Mouse (Mus musculus): Measurements from ENCODE around the gene Ezr. TPM values are rescaled to one million over a fixed set of nuclear protein-coding genes. Genes with fewer than 3 reads are reported as not detected.

The Ezr gene
- polyA plus RNA-seq, 1 experiment from 2014 or later: 232 TPM

DNA sequence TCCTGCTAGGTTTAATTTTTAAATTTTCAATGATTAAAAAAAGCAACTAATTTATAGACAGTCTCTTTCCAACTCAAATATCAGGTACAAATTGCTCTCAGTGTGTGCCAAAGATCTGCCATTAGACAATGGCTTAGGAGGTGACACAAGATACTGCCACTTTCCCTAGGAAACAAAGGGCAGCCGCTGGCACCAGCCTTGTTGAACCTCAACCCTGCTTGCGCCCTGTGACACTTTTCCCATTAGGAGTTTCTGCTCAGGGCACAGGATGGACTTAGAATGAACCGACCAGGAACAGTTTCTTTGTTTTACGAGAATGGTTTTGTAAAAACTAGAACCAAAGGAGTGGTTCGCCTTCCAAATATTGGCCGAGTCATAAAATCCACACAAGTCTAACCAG lies 6.5 kb downstream of the Ezr start:
- H3K4me2 ChIP-seq (replicated peaks): peak overlapping the region; percentile 88; the same call in 1 of the 2 replicates
- no peak for ATAC-seq
- WGBS: 47% methylated on average over 6 of the region's 6 CpGs
- H3K36me3 ChIP-seq: no peaks in the 10 kb centered on the region
- H3K9ac ChIP-seq: no peak overlapping the region
- H3K4me1 ChIP-seq (replicated peaks): peaks cover 36% of the 10 kb centered on the region
- H3K27ac ChIP-seq: no peak overlapping the region
- no peaks in the 10 kb centered on the region for H3K27me3 ChIP-seq (replicated peaks)
- no peak overlapping the region for H3K4me3 ChIP-seq (replicated peaks)
- no peaks in the 10 kb centered on the region for H3K9me3 ChIP-seq

DNA sequence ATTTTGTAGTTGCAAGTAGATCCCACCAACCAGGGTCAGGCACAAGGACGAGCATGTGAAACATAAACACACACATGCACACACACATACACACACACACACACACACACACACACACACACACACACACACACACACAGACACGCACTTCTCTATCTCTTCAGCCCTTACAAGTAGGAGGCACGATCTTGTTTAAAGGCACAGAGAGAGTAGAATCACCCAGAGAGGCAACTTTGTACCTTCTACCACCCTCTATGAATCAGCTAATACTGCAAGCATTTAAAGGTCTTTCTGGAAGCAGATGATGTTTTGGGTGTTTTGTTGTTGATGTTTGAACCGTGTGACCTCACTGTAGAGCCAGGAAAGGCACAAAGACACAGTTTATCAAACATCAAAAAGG lies 6.9 kb downstream of the Ezr start:
- H3K9ac ChIP-seq: no peak overlapping the region
- H3K4me1 ChIP-seq (replicated peaks): peaks cover 36% of the 10 kb centered on the region
- no peaks in the 10 kb centered on the region for H3K27me3 ChIP-seq (replicated peaks)
- H3K27ac ChIP-seq: no peak overlapping the region
- H3K4me2 ChIP-seq (replicated peaks): no peak overlapping the region
- H3K9me3 ChIP-seq: no peaks in the 10 kb centered on the region
- H3K36me3 ChIP-seq: no peaks in the 10 kb centered on the region
- no peak for ATAC-seq
- 61% methylated on average over 4 of the region's 4 CpGs for WGBS
- no peak overlapping the region for H3K4me3 ChIP-seq (replicated peaks)

DNA sequence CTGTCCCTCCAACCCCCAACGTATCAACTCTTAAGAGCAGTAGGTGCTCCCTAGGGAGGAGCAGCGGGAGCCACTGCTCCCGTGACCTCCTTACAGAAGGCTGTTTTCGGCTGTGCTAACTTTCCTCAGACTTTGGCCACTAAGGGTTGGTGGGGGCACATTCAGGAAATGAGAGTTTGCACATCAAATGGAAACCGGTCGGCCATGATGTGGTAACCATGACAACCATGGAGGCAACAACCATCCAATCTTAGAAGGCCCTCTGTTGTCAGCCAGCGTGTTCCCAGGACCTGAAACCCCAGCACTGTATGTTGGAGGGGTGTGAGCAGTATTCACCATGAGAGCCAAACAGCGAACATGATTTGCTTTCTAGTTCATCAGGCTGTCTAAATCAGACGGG lies 7.4 kb downstream of the Ezr start:
- Histone ChIP-seq H3K27me3 (replicated peaks) (no peaks in the 10 kb centered on the region), H3K9ac (no peak overlapping the region), H3K4me3 (replicated peaks) (no peak overlapping the region), H3K4me2 (replicated peaks) (no peak overlapping the region), H3K9me3 (no peaks in the 10 kb centered on the region), H3K36me3 (no peaks in the 10 kb centered on the region), H3K4me1 (replicated peaks) (peaks cover 36% of the 10 kb centered on the region), H3K27ac (no peak overlapping the region)
- 82% methylated on average over 9 of the region's 9 CpGs for WGBS
- ATAC-seq: no peak

DNA sequence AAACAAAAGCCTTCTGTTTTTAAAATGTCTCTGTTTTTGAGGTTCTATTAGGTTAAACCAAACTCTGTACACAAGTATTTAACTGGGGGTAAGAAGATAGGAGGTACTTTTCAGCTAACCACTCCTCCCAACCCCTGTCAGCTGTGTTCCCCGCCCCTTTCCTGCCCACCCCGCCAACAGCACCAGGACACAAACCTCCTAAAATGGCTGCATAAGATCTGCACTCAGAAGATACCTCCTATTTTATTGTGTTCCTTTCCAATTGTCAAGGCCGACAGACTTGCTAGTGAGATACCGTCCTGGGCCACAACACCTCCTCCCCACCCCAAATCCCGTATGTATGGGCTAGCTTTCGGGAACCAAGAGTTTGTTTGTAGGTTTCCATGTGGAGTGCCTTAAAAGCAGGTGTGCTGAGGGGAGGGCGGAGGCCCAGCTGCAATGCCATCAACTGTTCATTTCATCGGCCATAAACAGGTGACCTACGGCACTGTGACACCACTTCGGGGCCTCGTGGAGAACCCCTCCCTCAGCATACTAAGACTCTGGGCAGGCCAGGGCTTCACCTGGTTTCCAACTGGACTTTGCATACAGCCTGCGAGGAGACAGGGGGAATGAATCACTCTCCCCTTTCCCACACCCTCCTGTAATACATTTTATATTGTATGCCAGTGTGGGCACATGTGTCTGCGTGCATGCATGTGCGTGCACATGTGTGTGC lies 9.2 kb downstream of the Ezr start:
- WGBS: 70% methylated on average over 14 of the region's 14 CpGs
- no peak overlapping the region for H3K9ac ChIP-seq
- no peaks in the 10 kb centered on the region for H3K27me3 ChIP-seq (replicated peaks)
- ATAC-seq: peak; percentile 83
- H3K4me3 ChIP-seq (replicated peaks): no peak overlapping the region
- H3K4me1 ChIP-seq (replicated peaks): peaks cover 30% of the 10 kb centered on the region
- peak overlapping the region; percentile 15; the same call in 1 of the 2 replicates for H3K4me2 ChIP-seq (replicated peaks)
- no peaks in the 10 kb centered on the region for H3K36me3 ChIP-seq
- H3K9me3 ChIP-seq: no peaks in the 10 kb centered on the region
- H3K27ac ChIP-seq: no peak overlapping the region

DNA sequence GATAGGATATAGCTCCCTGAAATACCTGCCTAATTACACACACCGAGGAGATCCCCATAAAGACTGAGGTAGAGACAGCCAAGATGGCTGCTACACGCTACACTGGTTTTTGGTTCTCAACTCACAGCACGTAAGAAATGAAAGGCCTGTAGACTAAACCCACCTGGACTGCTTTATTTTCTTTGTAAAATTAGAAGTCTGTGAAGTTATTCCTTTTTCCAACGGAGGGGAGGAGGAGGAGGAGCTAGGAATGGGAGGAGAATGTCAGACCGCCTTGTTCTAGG lies 10.2 kb downstream of the Ezr start:
- 68% methylated on average over 5 of the region's 5 CpGs for WGBS
- peaks cover 29% of the 10 kb centered on the region; the same call in 1 of the 2 replicates for H3K4me1 ChIP-seq (replicated peaks)
- no peak overlapping the region for H3K9ac ChIP-seq
- no peaks in the 10 kb centered on the region for H3K27me3 ChIP-seq (replicated peaks)
- H3K4me3 ChIP-seq (replicated peaks): no peak overlapping the region
- ATAC-seq: no peak
- no peak overlapping the region for H3K4me2 ChIP-seq (replicated peaks)
- no peaks in the 10 kb centered on the region for H3K36me3 ChIP-seq
- no peak overlapping the region for H3K27ac ChIP-seq
- H3K9me3 ChIP-seq: no peaks in the 10 kb centered on the region

DNA sequence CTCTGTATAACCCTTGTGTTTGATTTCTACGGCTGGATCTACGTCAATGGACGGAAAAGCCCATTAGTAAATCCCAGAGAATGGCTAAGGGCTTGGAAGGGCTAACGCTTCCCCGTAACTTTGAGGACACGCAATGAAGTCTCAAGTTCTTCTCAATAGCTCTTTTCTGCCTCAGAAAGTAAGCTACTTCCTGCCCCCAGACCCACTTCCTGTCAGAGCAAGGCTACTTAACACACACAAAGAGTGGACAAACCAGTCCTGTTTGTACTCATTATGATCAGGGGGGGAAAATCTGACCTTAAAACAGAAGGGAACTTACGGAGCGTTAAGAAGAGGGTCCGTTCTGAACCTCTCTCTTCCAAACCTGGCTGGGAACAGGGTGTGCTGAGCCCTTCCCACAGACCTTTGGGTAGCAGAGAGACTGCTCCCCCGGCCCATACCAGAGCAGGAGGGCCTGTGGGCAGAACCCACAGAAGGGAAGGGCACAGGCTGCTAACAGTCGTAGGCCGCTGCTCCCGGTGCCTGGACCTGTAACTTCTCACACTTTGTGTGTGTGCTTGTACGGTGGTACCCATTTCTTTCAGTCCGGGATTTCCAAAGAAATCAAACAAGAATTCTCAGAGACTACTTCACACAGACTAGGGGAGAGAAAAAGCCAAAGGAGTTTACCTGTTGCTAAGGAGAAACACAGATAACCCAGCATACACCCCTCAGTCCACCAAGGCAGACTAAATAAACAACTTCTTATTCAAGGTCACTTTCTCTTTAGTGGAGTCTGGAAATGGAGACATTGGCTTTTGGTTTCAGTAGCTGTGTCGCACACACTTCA lies 10.7 kb downstream of the Ezr start:
- Histone ChIP-seq H3K27ac (no peak overlapping the region), H3K4me1 (replicated peaks) (peaks cover 31% of the 10 kb centered on the region; the same call in 1 of the 2 replicates), H3K4me3 (replicated peaks) (no peak overlapping the region), H3K4me2 (replicated peaks) (no peak overlapping the region), H3K9ac (no peak overlapping the region), H3K36me3 (no peaks in the 10 kb centered on the region), H3K27me3 (replicated peaks) (no peaks in the 10 kb centered on the region), H3K9me3 (no peaks in the 10 kb centered on the region)
- WGBS: 72% methylated on average over 16 of the region's 16 CpGs
- no peak for ATAC-seq

DNA sequence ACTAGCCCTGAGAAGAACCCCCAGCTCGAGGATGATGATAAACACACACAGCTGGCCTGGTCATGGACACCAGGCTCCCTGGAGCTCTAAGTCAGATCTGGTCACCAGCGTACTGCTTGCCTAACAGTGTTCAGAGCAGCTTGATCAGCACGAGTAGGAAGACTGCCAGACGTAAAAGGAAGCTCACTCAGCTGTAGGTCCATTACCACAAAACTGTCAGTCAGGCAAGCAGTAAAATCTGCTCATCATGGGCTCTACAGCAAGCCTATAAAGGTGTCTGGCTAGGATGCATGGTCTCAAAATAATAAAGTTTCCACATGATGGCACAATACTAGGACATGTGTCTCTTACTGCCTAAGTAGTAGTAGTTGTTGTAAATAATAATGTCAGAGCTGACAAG lies 13.0 kb downstream of the Ezr start:
- no peak overlapping the region for H3K4me3 ChIP-seq (replicated peaks)
- no peak overlapping the region for H3K27ac ChIP-seq
- WGBS: 36% methylated on average over 4 of the region's 4 CpGs
- no peaks in the 10 kb centered on the region for H3K36me3 ChIP-seq
- H3K4me2 ChIP-seq (replicated peaks): no peak overlapping the region
- no peak for ATAC-seq
- no peaks in the 10 kb centered on the region for H3K27me3 ChIP-seq (replicated peaks)
- H3K9ac ChIP-seq: no peak overlapping the region
- H3K9me3 ChIP-seq: no peaks in the 10 kb centered on the region
- H3K4me1 ChIP-seq (replicated peaks): peaks cover 42% of the 10 kb centered on the region

DNA sequence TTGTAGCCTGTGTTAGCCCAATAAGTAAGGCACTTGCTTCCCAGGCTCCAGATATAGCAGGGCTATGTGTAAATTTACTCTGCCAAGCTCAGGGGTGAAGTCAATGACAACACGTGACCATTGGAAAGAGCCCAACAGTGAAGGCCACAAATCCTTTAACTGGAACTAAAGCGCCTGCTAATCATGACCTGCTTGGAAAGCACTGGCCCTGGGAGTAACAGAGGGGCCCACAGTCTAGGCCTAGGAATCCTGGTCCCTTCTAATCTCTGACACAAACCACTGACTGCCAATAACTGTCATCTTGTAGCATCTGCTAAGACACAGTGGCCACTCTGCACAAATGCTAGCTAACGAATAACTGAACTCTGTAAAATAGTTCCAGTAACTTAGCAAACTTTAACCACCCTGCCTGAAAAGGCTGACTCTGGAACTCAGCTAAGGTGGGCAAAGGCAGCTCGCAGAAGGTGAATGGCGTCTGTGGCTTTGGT lies 14.2 kb downstream of the Ezr start:
- no peak overlapping the region for H3K4me2 ChIP-seq (replicated peaks)
- H3K4me3 ChIP-seq (replicated peaks): no peak overlapping the region
- peaks cover 42% of the 10 kb centered on the region for H3K4me1 ChIP-seq (replicated peaks)
- no peaks in the 10 kb centered on the region for H3K27me3 ChIP-seq (replicated peaks)
- ATAC-seq: peak; percentile 17; the same call in 1 of the 2 replicates
- H3K27ac ChIP-seq: no peak overlapping the region
- no peaks in the 10 kb centered on the region for H3K9me3 ChIP-seq
- WGBS: 67% methylated on average over 5 of the region's 5 CpGs
- no peaks in the 10 kb centered on the region for H3K36me3 ChIP-seq
- H3K9ac ChIP-seq: no peak overlapping the region

DNA sequence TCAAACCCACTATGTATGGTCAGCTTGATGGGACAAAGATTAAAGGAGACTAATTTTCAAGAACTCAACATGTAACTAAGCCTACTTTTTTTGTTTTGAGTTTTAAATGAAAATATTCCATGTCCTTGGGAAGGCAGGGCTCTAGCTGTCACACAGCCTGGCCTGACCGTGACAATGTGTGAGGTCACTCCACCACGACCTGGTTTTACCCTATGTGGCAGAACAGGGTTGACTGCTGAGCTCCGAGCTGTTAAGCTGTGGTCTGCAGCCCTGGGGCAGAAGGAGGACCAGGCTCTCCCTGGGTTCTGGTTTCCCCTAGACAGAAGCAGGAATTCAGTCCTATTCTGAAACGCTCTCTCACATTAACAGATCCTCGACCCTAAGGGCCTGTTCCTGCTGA lies 14.8 kb downstream of the Ezr start:
- Histone ChIP-seq H3K36me3 (no peaks in the 10 kb centered on the region), H3K4me3 (replicated peaks) (no peak overlapping the region), H3K27me3 (replicated peaks) (no peaks in the 10 kb centered on the region), H3K4me1 (replicated peaks) (peaks cover 43% of the 10 kb centered on the region), H3K9ac (no peak overlapping the region), H3K4me2 (replicated peaks) (no peak overlapping the region), H3K9me3 (no peaks in the 10 kb centered on the region), H3K27ac (no peak overlapping the region)
- WGBS: 57% methylated on average over 5 of the region's 5 CpGs
- ATAC-seq: no peak

DNA sequence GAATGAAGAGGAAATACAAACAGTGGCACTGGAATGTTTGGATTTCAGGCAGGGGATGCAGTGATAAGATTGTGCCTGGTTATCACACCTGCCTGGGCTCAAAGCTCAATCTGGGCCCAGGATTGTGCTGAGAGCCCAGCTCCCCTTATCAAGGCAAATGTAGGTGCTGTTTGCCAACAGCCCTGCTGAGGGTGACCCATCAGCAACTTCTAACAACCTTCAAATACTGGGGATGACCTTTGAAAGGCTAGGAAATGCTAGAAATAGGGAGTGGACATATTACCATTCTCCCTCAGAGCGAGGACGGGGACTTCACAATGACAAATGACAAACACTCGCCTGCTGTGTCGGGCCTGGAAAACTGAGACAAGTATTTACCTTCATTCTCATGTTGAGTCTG lies 15.8 kb downstream of the Ezr start:
- Histone ChIP-seq H3K4me2 (replicated peaks) (0 out of 2 replicates have a peak overlapping the region, but pooled peaks have one; percentile 23), H3K9me3 (no peaks in the 10 kb centered on the region), H3K4me1 (replicated peaks) (peaks cover 42% of the 10 kb centered on the region), H3K36me3 (no peaks in the 10 kb centered on the region), H3K27ac (0 out of 2 replicates have a peak overlapping the region, but pooled peaks have one; percentile 24), H3K9ac (no peak overlapping the region), H3K27me3 (replicated peaks) (no peaks in the 10 kb centered on the region), H3K4me3 (replicated peaks) (no peak overlapping the region)
- ATAC-seq: peak; percentile 85
- WGBS: 49% methylated on average over 4 of the region's 4 CpGs

DNA sequence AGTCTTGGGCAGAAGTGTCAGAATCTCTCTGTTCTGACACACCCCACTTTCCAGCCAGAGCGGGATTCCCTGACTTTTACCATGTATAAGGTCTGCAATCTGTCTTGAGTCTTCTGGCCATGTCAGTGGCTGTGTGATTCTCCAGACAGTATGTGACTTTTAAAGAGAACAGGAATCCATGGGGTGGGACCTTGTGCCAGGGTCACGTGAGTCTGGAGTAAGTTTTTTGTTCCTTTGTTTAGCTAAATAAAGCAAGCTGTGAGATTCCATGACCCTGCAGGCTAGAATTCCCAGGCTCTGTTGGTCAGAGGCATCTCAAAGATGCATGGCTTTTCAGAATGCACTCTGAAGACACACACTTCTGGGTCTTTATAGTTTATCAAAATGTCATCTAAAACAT lies 16.7 kb downstream of the Ezr start:
- H3K9me3 ChIP-seq: no peaks in the 10 kb centered on the region
- ATAC-seq: no peak
- H3K36me3 ChIP-seq: no peaks in the 10 kb centered on the region
- H3K27me3 ChIP-seq (replicated peaks): no peaks in the 10 kb centered on the region
- peaks cover 40% of the 10 kb centered on the region for H3K4me1 ChIP-seq (replicated peaks)
- 42% methylated on average over 2 of the region's 2 CpGs for WGBS
- H3K27ac ChIP-seq: no peak overlapping the region
- H3K4me2 ChIP-seq (replicated peaks): no peak overlapping the region
- H3K4me3 ChIP-seq (replicated peaks): no peak overlapping the region
- no peak overlapping the region for H3K9ac ChIP-seq

DNA sequence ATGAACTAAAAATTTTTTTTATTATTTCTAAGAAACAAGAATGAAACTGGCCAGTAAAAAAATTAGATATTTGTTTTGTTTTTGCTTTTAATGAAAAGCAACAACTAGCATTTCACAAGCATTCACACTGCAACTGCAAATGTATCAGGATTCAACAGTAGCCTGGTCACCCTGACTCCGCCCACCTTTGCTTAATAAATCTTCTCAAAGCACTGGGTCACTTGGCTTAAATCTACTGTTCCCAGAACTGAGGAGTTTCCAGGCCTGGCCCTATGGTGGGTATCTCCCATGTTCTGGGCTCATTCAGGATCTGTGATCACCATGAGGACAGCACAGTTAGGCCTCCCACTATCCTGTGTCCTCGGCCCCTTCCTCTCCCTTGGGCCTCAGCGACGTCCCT lies 17.9 kb downstream of the Ezr start:
- H3K27me3 ChIP-seq (replicated peaks): no peaks in the 10 kb centered on the region
- no peak overlapping the region for H3K4me3 ChIP-seq (replicated peaks)
- no peak overlapping the region for H3K4me2 ChIP-seq (replicated peaks)
- no peak overlapping the region for H3K27ac ChIP-seq
- H3K9ac ChIP-seq: no peak overlapping the region
- H3K9me3 ChIP-seq: no peaks in the 10 kb centered on the region
- H3K36me3 ChIP-seq: no peaks in the 10 kb centered on the region
- H3K4me1 ChIP-seq (replicated peaks): peaks cover 40% of the 10 kb centered on the region
- ATAC-seq: no peak
- WGBS: 84% methylated on average over 4 of the region's 4 CpGs

DNA sequence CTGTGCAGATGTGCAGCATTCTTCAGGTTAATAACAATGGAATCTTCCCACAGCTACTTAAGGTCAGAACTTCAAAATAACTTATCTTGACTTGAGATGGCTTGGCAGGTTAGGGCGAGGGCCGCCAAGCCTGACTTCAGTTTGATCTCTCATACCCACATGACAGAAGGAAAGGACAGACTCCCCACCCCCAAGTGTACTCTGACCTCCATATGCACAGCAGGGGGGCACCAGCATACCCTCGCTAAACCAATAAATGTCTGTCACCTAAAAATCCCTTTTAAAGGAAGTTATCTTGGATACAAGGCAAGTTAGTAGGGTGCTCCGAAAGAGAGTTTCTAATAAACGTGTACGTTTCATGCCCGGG lies 18.4 kb downstream of the Ezr start:
- Histone ChIP-seq H3K4me2 (replicated peaks) (no peak overlapping the region), H3K4me1 (replicated peaks) (peaks cover 40% of the 10 kb centered on the region), H3K9ac (no peak overlapping the region), H3K36me3 (no peaks in the 10 kb centered on the region), H3K4me3 (replicated peaks) (no peak overlapping the region), H3K27ac (no peak overlapping the region), H3K27me3 (replicated peaks) (no peaks in the 10 kb centered on the region), H3K9me3 (no peaks in the 10 kb centered on the region)
- no peak for ATAC-seq
- 58% methylated on average over 7 of the region's 7 CpGs for WGBS
